Mouse (Mus musculus) left cerebral cortex, postnatal 25 days (tissue): ENCODE data around the gene Fh1. TPM values are rescaled to one million over a fixed set of nuclear protein-coding genes. Genes with fewer than 3 reads are reported as not detected.
A peak's percentile ranks its signal among the peaks of the same experiment; 100 is the strongest.

Experiments used
- DNase-seq, 2 experiments: peaks; one replicate each; pipeline ENCODE4 v3.0.0; 2022; ENCODE audit warnings: low spot score in 2 of 2, mixed read lengths in 1 of 2
- intact Hi-C: fragments of 180-260 bp; cut with DNase I; formaldehyde crosslinking; loops from one replicate; pipeline ENCODE4 v1.15.1; 2025
- total RNA-seq, 2 experiments: library from RNA; stranded (reverse); gene quantifications; 2 replicates each; pipeline ENCODE4 v1.2.3; 2021

Fh1 gene
- total RNA-seq, 2 experiments from 2014 or later: 69.1 to 92.9 TPM

GRCm38 (mm10) chr1:175629248-175629647, 3.8 kb upstream of the Fh1 start:
- DNase-seq: no peak
- intact Hi-C loops: loop anchor here (5.0 kb wide), 1 partner anchor 1068 kb away; no protein-coding TSS in a partner anchor

- intact Hi-C loops: loop anchor here (1.0 to 5.0 kb wide), 4 partner anchors 43 to 1071 kb away; partner anchors contain the start of genes Chml and Opn3
- peak in 1 of 2 experiments; percentile 60 for DNase-seq
Observed at GRCm38 (mm10) chr1:175625990-175626692, 706 bp upstream of the Fh1 start.

GRCm38 (mm10) chr1:175623656-175624055, 1.8 kb downstream of the Fh1 start:
- DNase-seq: no peak
- intact Hi-C loops: no loop called here

- intact Hi-C loops: no loop called here
- DNase-seq: no peak
Observed at GRCm38 (mm10) chr1:175619814-175620431, 5.5 kb downstream of the Fh1 start, which contains the start of gene Kmo. Gene Kmo (plus strand): TSS chr1:175620381.

- DNase-seq: no peak
- intact Hi-C loops: no loop called here
Observed at GRCm38 (mm10) chr1:175614992-175615391, 10.4 kb downstream of the Fh1 start.

GRCm38 (mm10) chr1:175608708-175609107, 16.7 kb downstream of the Fh1 start:
- intact Hi-C loops: no loop called here
- peak in 1 of 2 experiments; percentile 48 for DNase-seq

GRCm38 (mm10) chr1:175607838-175608585, 17.4 kb downstream of the Fh1 start:
- intact Hi-C loops: no loop called here
- no peak for DNase-seq

GRCm38 (mm10) chr1:175607308-175607707, 18.1 kb downstream of the Fh1 start:
- DNase-seq: no peak
- intact Hi-C loops: no loop called here

GRCm38 (mm10) chr1:175603390-175603789, 22.0 kb downstream of the Fh1 start:
- intact Hi-C loops: loop anchor here (5.0 kb wide), 1 partner anchor 561 kb away; no protein-coding TSS in a partner anchor
- no peak for DNase-seq

GRCm38 (mm10) chr1:175602231-175602630, 23.2 kb downstream of the Fh1 start:
- intact Hi-C loops: loop anchor here (5.0 kb wide), 1 partner anchor 560 kb away; no protein-coding TSS in a partner anchor
- no peak for DNase-seq

GRCm38 (mm10) chr1:175592832-175593231, 32.6 kb downstream of the Fh1 start:
- intact Hi-C loops: no loop called here
- DNase-seq: no peak

GRCm38 (mm10) chr1:175586656-175587055, 38.8 kb downstream of the Fh1 start:
- intact Hi-C loops: loop anchor here (5.0 kb wide), 1 partner anchor 549 kb away; no protein-coding TSS in a partner anchor
- no peak for DNase-seq

GRCm38 (mm10) chr1:175585267-175585666, 40.2 kb downstream of the Fh1 start:
- DNase-seq: no peak
- intact Hi-C loops: loop anchor here (5.0 kb wide), 1 partner anchor 548 kb away; no protein-coding TSS in a partner anchor

- DNase-seq: peak in 1 of 2 experiments; percentile 23
- intact Hi-C loops: loop anchor here (5.0 kb wide), 2 partner anchors 90 to 285 kb away; partner anchors contain the start of gene Rgs7
Observed at GRCm38 (mm10) chr1:175582799-175583198, 42.6 kb downstream of the Fh1 start.

GRCm38 (mm10) chr1:175580346-175580745, 45.1 kb downstream of the Fh1 start:
- DNase-seq: peak in 1 of 2 experiments; percentile 55

GRCm38 (mm10) chr1:175579598-175580235, 45.7 kb downstream of the Fh1 start:
- intact Hi-C loops: loop anchor here (5.0 kb wide), 2 partner anchors 87 to 282 kb away; partner anchors contain the start of gene Rgs7
- peak; percentile 21 to 74 for DNase-seq

More at GRCm38 (mm10) chr1:175580346-175580745, 45.1 kb downstream of the Fh1 start:
- intact Hi-C loops: loop anchor here (5.0 kb wide), 2 partner anchors 88 to 283 kb away; partner anchors contain the start of gene Rgs7

- intact Hi-C loops: no loop called here
- DNase-seq: no peak
Observed at GRCm38 (mm10) chr1:175578425-175579096, 46.9 kb downstream of the Fh1 start.

GRCm38 (mm10) chr1:175574129-175574528, 51.3 kb downstream of the Fh1 start:
- DNase-seq: no peak
- intact Hi-C loops: no loop called here
